Mouse (Mus musculus) hindbrain, embryonic 14.5 days (tissue): ENCODE results near the gene Gm8251. TPM values are rescaled to one million over a fixed set of nuclear protein-coding genes. Genes with fewer than 3 reads are reported as not detected.

Experiments
- ATAC-seq: fragments of 200-750 bp; cut with Nextera tagmentation; 2 replicates; pipeline ENCODE4 v1.8.0; 2017; ENCODE audit warnings: moderate number of reproducible peaks, mild to moderate bottlenecking, moderate TSS enrichment, moderate library complexity; ENCODE audit not compliant: low FRiP score
- DNase-seq: peaks from one replicate; pipeline ENCODE4 v3.0.0-alpha.2; 2015; ENCODE audit warnings: low spot score
- H3K27ac ChIP-seq: fragments of 300-500 bp; sonication (generic); 2 replicates; pipeline ENCODE4 v1.5.1; 2014; ENCODE audit warnings: mild to moderate bottlenecking, moderate library complexity
- H3K27me3 ChIP-seq: fragments of 300-500 bp; sonication (generic); 2 replicates; pipeline ENCODE4 v1.6.1; 2014; ENCODE audit warnings: mild to moderate bottlenecking, low read length, mixed read lengths; ENCODE audit not compliant: control insufficient read depth, insufficient read depth
- H3K36me3 ChIP-seq: fragments of 300-500 bp; sonication (generic); replicated peaks from 2 replicates; pipeline ENCODE4 v1.6.1; 2014; ENCODE audit not compliant: control insufficient read depth, insufficient read depth
- H3K4me1 ChIP-seq: fragments of 300-500 bp; sonication (generic); replicated peaks from 2 replicates; pipeline ENCODE4 v1.6.1; 2014; ENCODE audit warnings: antibody characterized with exemption, low read length, mixed read lengths; ENCODE audit not compliant: control insufficient read depth, insufficient read depth
- H3K4me2 ChIP-seq: fragments of 300-500 bp; sonication (generic); replicated peaks from 2 replicates; pipeline ENCODE4 v1.6.1; 2014; ENCODE audit warnings: mild to moderate bottlenecking, moderate library complexity
- H3K4me3 ChIP-seq: fragments of 300-500 bp; sonication (generic); replicated peaks from 2 replicates; pipeline ENCODE4 v1.5.1; 2014; ENCODE audit warnings: mild to moderate bottlenecking, low read length
- H3K9ac ChIP-seq: fragments of 300-500 bp; sonication (generic); 2 replicates; pipeline ENCODE4 v1.6.1; 2014
- H3K9me3 ChIP-seq: fragments of 300-500 bp; sonication (generic); 2 replicates; pipeline ENCODE4 v1.6.1; 2016; ENCODE audit warnings: low read length; ENCODE audit not compliant: control insufficient read depth
- WGBS: fragments of 180-500 bp; shearing (Covaris S2); extraction: QIAGEN DNeasy Blood & Tissue Kit; methylation state at CpG from one replicate; pipeline ENCODE4 v1.1.7; 2014; 5-methylcytosine and 5-hydroxymethylcytosine counted together
- polyA plus RNA-seq: library from polyadenylated mRNA; unstranded; fragments of >200 nt; fragmentation: Nextera tagmentation; extraction: Ambion mirVana; gene quantifications from 2 replicates; pipeline ENCODE4 v1.2.1, GENCODE M21; 2014

Gene Gm8251
- polyA plus RNA-seq, 1 experiment from 2014 or later = 0.07 TPM

GRCm38 (mm10) chr1:44042555-44042915, 19.2 kb downstream of the Gm8251 start:
- Histone ChIP-seq H3K27ac (no peak overlapping the region), H3K9ac (peak overlapping the region; percentile 63), H3K4me3 (peak overlapping the region; percentile 40), H3K4me1 (0 out of 2 replicates have a peak, but pooled peaks cover 3% of the 10 kb centered on the region), H3K36me3 (no peaks in the 10 kb centered on the region), H3K9me3 (no peaks in the 10 kb centered on the region), H3K4me2 (peak overlapping the region; percentile 76), H3K27me3 (no peaks in the 10 kb centered on the region)
- peak; percentile 25 for DNase-seq
- peak; percentile 75 for ATAC-seq
- WGBS = 4% methylated on average over 6 of the region's 6 CpGs

GRCm38 (mm10) chr1:44041797-44042554, 19.8 kb downstream of the Gm8251 start:
- H3K27ac ChIP-seq = no peak overlapping the region; the same call in 1 of the 2 replicates
- under 1% methylated on average over 17 of the region's 17 CpGs for WGBS
- peak; percentile 78 for ATAC-seq

GRCm38 (mm10) chr1:44032948-44033347, 28.8 kb downstream of the Gm8251 start:
- WGBS = 93% methylated on average over 5 of the region's 5 CpGs

More at GRCm38 (mm10) chr1:44041797-44042554, 19.8 kb downstream of the Gm8251 start:
- peak; percentile 87 for DNase-seq
- Histone ChIP-seq H3K4me2 (peak overlapping the region; percentile 76), H3K36me3 (no peaks in the 10 kb centered on the region), H3K4me3 (peak overlapping the region; percentile 40), H3K27me3 (no peaks in the 10 kb centered on the region), H3K9me3 (no peaks in the 10 kb centered on the region), H3K4me1 (0 out of 2 replicates have a peak, but pooled peaks cover 3% of the 10 kb centered on the region), H3K9ac (peak overlapping the region; percentile 63)

DNA sequence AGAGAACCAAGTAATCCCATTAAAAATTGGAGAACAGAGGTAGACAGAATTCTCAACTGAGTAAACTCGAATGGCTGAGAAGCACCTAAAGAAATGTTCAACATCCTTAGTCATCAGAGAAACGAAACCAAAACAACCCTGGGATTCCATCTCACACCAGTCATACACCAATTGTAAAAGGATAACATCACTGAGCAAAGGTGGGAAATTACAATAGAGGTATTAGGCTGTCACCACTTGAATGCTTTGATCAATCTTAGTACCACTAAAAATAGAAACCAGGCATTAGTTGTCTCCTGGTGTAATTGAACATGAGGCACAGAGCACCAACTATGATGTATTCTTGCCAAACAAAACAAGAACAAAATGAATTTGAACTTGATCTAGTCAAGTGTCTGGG, 29.5 kb downstream of the Gm8251 start:
- H3K36me3 ChIP-seq = no peaks in the 10 kb centered on the region
- 79% methylated on average over 2 of the region's 2 CpGs for WGBS

More at GRCm38 (mm10) chr1:44032948-44033347, 28.8 kb downstream of the Gm8251 start:
- H3K4me3 ChIP-seq = no peak overlapping the region
- ATAC-seq (no peak), DNase-seq (no peak)
- H3K36me3 ChIP-seq = no peaks in the 10 kb centered on the region
- H3K9ac ChIP-seq = no peak overlapping the region
- H3K4me1 ChIP-seq = no peaks in the 10 kb centered on the region
- no peak overlapping the region for H3K4me2 ChIP-seq
- no peaks in the 10 kb centered on the region for H3K9me3 ChIP-seq
- H3K27me3 ChIP-seq = no peaks in the 10 kb centered on the region
- H3K27ac ChIP-seq = no peak overlapping the region

GRCm38 (mm10) chr1:44027651-44028050, 34.1 kb downstream of the Gm8251 start:
- H3K9me3 ChIP-seq = no peaks in the 10 kb centered on the region
- 86% methylated on average over 1 of the region's 1 CpGs for WGBS
- H3K27ac ChIP-seq = no peak overlapping the region
- H3K27me3 ChIP-seq = no peaks in the 10 kb centered on the region
- H3K4me2 ChIP-seq = no peak overlapping the region
- no peaks in the 10 kb centered on the region for H3K36me3 ChIP-seq
- DNase-seq = no peak
- H3K9ac ChIP-seq = no peak overlapping the region
- no peak for ATAC-seq
- H3K4me3 ChIP-seq = no peak overlapping the region
- no peaks in the 10 kb centered on the region for H3K4me1 ChIP-seq

More for the DNA sequence above, 29.5 kb downstream of the Gm8251 start:
- no peaks in the 10 kb centered on the region for H3K9me3 ChIP-seq
- H3K27me3 ChIP-seq = no peaks in the 10 kb centered on the region
- no peaks in the 10 kb centered on the region for H3K4me1 ChIP-seq
- ATAC-seq (no peak), DNase-seq (no peak)
- H3K4me3 ChIP-seq = no peak overlapping the region
- no peak overlapping the region for H3K27ac ChIP-seq
- H3K4me2 ChIP-seq = no peak overlapping the region
- no peak overlapping the region for H3K9ac ChIP-seq

DNA sequence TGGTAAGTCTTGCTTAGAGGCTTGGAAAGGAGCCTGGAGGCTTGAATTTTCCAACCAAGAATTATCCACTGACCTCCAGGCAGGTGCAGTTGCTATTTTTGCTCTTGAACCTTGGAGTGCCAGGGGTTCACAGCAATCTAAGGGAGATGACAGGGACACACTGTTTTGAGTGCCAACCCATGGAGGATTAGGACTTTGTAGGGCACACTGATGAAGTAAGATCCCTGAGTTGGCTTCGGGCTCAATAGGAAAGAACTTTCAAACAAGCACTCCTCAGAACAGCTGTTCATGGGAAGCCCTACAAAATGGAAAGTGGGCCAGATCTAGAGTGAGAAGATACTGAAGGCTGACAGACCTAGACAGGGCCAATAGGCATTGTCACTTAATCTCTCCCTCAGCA, 39.1 kb downstream of the Gm8251 start:
- no peaks in the 10 kb centered on the region for H3K4me1 ChIP-seq
- ATAC-seq = no peak
- H3K4me2 ChIP-seq = no peak overlapping the region
- no peaks in the 10 kb centered on the region for H3K27me3 ChIP-seq
- H3K9ac ChIP-seq = no peak overlapping the region
- no peaks in the 10 kb centered on the region for H3K36me3 ChIP-seq
- no peak overlapping the region for H3K27ac ChIP-seq
- WGBS = 97% methylated on average over 1 of the region's 1 CpGs
- no peak overlapping the region for H3K4me3 ChIP-seq
- H3K9me3 ChIP-seq = no peaks in the 10 kb centered on the region
- no peak for DNase-seq

GRCm38 (mm10) chr1:44019934-44020333, 41.8 kb downstream of the Gm8251 start, which contains the start of gene Mettl21c:
Mettl21c (minus strand) TSS chr1:44020034.
- Histone ChIP-seq H3K27me3 (no peaks in the 10 kb centered on the region), H3K9me3 (no peaks in the 10 kb centered on the region), H3K4me1 (no peaks in the 10 kb centered on the region), H3K27ac (no peak within 1 kb of the TSS), H3K36me3 (no peaks in the 10 kb centered on the region), H3K4me2 (no peak within 1 kb of the TSS), H3K9ac (no peak within 1 kb of the TSS), H3K4me3 (no peak within 1 kb of the TSS)
- DNase-seq (no peak), ATAC-seq (no peak)

DNA sequence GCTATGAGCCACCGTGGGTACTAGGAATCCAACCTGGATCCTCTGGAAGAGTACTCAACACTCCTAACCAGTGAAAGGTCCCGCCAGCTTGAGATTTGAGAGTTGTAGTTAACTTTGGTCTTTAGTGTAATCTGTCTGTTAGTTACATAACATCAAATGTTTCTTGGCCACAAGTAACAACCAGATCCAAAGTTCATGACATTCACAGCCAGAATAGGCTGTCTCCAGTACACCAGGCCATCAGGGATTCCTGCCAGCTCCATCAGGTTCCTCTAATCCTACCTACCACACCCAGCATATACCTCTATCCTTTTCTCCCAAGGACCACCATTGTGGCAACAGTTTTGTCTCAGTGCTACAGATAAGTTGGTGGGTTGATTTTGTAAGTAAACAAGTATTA, 46.2 kb downstream of the Gm8251 start:
- DNase-seq (no peak), ATAC-seq (no peak)
- Histone ChIP-seq H3K4me1 (no peaks in the 10 kb centered on the region), H3K4me2 (no peak overlapping the region), H3K36me3 (no peaks in the 10 kb centered on the region; the same call in 1 of the 2 replicates), H3K4me3 (no peak overlapping the region), H3K27ac (no peak overlapping the region), H3K9me3 (no peaks in the 10 kb centered on the region), H3K9ac (no peak overlapping the region), H3K27me3 (no peaks in the 10 kb centered on the region)
- WGBS = 92% methylated on average over 2 of the region's 2 CpGs
